Mouse (Mus musculus) inflammation-experienced regulatory T-cells, adult 6 months (primary cell): ENCODE data around the gene Tmem236. TPM values are rescaled to one million over a fixed set of nuclear protein-coding genes. Genes with fewer than 3 reads are reported as not detected.

ENCODE experiments used
- ATAC-seq: one replicate; pipeline ENCODE4 v1.8.0; 2017
- polyA plus RNA-seq, 3 experiments: library from polyadenylated mRNA; unstranded; fragments of 100-300 nt; shearing (Covaris generic); gene quantifications; one replicate each; pipeline ENCODE4 v1.2.1; 2017

The Tmem236 gene
- polyA plus RNA-seq, 3 experiments from 2014 or later: not detected

- no peak for ATAC-seq
Observed at GRCm38 (mm10) chr2:14251938-14252337, 77.6 kb downstream of the Tmem236 start.

GRCm38 (mm10) chr2:14258345-14258850, 84.1 kb downstream of the Tmem236 start:
- no peak for ATAC-seq

- ATAC-seq: no peak
Observed at GRCm38 (mm10) chr2:14262090-14262489, 87.8 kb downstream of the Tmem236 start.

- ATAC-seq: no peak
Observed at GRCm38 (mm10) chr2:14269160-14269559, 94.8 kb downstream of the Tmem236 start.

Other genes starting within 250 kb of the Tmem236 start
- gene Hacd1, start 118.4 kb upstream of the Tmem236 start, polyA plus RNA-seq: not detected
- gene Stam, start 100.4 kb upstream of the Tmem236 start, polyA plus RNA-seq: 10 to 100 TPM; 14.1 to 25.7 (median 16.8) TPM
- gene Mrc1, start 54.9 kb downstream of the Tmem236 start, polyA plus RNA-seq: under 1 TPM in 2 of 3 experiments, not detected in 1; 0.12 to 0.26 TPM
- not detected for gene Slc39a12, start 213.8 kb downstream of the Tmem236 start, polyA plus RNA-seq